Mouse (Mus musculus) heart, adult 11 months (tissue): Measurements from ENCODE around the gene Gm10750.
"Not testable (repeated sequence)": the region's sequence is repeated elsewhere in the genome, so short reads cannot be mapped to it uniquely, and the experiment has no call there.

Experiments used
- DNase-seq: peaks from one replicate; pipeline ENCODE4 v3.0.0; 2022

Gene Gm10750

DNA sequence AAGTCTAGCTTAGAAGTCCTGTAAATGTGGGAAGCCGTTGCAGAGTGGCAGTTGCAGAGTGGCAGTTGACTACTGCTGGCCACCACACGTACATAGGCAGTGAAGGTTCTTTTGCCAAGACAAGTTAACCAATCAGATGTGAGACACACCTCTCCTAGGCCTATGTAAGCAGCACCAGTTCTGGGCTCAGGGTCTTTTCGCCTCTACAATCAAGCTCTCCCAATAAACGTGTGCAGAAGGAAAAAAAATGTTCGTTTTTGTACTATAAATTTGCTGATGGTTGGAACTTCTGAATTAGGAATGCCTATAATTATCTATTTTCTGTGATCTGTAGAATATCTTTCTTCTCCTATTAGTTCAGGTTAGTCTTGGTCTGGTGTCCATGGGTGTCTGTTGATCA, at the start of gene Gm10750:
Gene Gm10750, minus strand, starts transcription at position 101 of the 400 bp plus-strand sequence.
- DNase-seq, result not testable (repeated sequence)

DNA sequence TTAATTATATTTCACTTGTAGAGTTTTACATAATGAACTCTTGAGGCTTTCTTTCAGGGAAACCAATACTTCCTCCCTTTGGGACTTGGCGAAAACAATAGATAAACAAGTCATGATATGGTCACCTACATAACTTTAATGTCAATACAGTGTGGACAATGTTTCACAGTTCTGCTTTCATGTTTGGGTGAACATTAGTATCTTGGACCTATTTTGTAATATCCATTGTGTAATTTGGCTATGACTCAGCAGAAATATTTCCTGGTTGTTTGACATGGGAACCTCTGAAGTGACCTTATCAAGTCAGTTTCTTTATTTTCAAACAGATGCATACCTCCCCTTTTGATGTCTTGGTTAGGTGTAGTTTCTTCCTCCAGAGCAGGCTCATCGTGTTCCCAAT, 12.2 kb downstream of the Gm10750 start:
- DNase-seq, result no peak

DNA sequence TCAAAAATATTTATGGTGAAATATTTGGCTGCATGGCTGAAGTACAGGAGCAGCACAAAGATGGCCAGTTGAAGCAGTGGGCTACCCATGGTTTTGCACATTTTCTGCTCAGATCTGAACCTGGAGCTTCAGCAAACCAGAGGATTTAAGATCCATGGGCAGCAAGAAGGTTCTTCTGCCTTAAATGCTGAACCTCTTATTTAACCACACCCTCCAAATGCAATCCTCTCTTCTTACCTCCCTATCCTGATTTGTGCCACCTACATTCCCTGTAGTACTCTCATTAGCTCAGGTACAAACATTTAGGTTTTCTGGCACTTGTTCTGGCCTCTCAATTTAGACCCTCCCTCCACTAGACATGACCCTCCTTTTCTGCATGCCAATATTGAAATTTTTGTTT, 13.9 kb downstream of the Gm10750 start, which contains the start of gene Gm1330:
Gene Gm1330, minus strand, starts transcription at position 101 of the 400 bp plus-strand sequence.
- no peak for DNase-seq

DNA sequence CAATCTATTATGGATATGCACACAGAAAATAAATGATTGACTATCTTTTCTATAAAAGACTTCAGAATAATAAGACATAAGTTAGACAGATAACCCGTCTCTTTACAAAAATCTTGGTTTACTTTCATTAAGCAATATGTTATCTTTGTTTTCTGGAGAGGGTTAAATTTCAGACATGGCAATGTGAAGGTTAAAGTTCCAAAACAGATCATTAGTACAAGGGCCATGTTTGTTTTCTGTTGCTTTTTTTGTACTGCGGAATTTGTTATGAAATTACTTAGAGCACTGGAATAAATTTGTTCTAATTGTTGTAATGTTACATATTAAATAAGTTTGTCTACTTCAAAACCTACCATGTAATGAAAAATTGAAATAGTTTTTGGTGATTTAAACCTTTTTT, 21.9 kb downstream of the Gm10750 start:
- DNase-seq, result no peak
